Mouse (Mus musculus) MEL (cell line): Measurements from ENCODE around the gene Psrc1. TPM values are rescaled to one million over a fixed set of nuclear protein-coding genes. Genes with fewer than 3 reads are reported as not detected.

ENCODE experiments used
- DNase-seq: peaks from one replicate; pipeline ENCODE4 v3.0.0; 2011; ENCODE audit warnings: low read depth, low spot score
- H3K27ac ChIP-seq: 2 replicates; pipeline ENCODE4 v1.5.1; 2012; ENCODE audit warnings: low read depth, mild to moderate bottlenecking, control low read depth, low read length, moderate library complexity; ENCODE audit not compliant: control insufficient read depth
- H3K27me3 ChIP-seq, 2 experiments: fragments of 150-350 bp in 1 of 2; sonication (generic) in 1 of 2; 2 replicates each; pipeline ENCODE4 v1.6.1; 2012; ENCODE audit warnings: low read length in 2 of 2, mild to moderate bottlenecking in 2 of 2, improper control_type of control experiment in 1 of 2, moderate library complexity in 1 of 2; ENCODE audit not compliant: insufficient read depth in 2 of 2, control insufficient read depth in 1 of 2
- H3K36me3 ChIP-seq, 2 experiments: 2 replicates each; pipeline ENCODE4 v1.6.1; 2012 to 2014; ENCODE audit warnings: low read length in 2 of 2, improper control_type of control experiment in 1 of 2, inconsistent platforms in 1 of 2, mild to moderate bottlenecking in 1 of 2; ENCODE audit not compliant: insufficient read depth in 2 of 2, control insufficient read depth in 1 of 2
- H3K4me1 ChIP-seq, 2 experiments: fragments of 150-350 bp in 1 of 2; sonication (generic) in 1 of 2; 2 replicates each; pipeline ENCODE4 v1.6.1; 2012; ENCODE audit warnings: low read length in 2 of 2, improper control_type of control experiment in 1 of 2, mild to moderate bottlenecking in 1 of 2; ENCODE audit not compliant: insufficient read depth in 2 of 2, control insufficient read depth in 1 of 2
- H3K4me3 ChIP-seq, 2 experiments: fragments of 150-350 bp in 1 of 2; sonication (generic) in 1 of 2; 2 replicates each; pipeline ENCODE4 v1.5.1; 2012; ENCODE audit warnings: low read depth in 2 of 2, low read length in 2 of 2, mild to moderate bottlenecking in 2 of 2, moderate library complexity in 2 of 2, control low read depth in 1 of 2, improper control_type of control experiment in 1 of 2; ENCODE audit not compliant: control insufficient read depth in 1 of 2, insufficient read depth in 1 of 2
- H3K79me2 ChIP-seq: 2 replicates; pipeline ENCODE4 v1.6.1; 2012; ENCODE audit warnings: mild to moderate bottlenecking, low read length, moderate library complexity; ENCODE audit not compliant: control insufficient read depth, poor library complexity, insufficient read depth
- H3K9ac ChIP-seq: 2 replicates; pipeline ENCODE4 v1.6.1; 2012; ENCODE audit warnings: low read depth, mild to moderate bottlenecking, control low read depth, low read length, moderate library complexity; ENCODE audit not compliant: control insufficient read depth, poor library complexity, severe bottlenecking
- H3K9me3 ChIP-seq: fragments of 150-350 bp; sonication (generic); replicated peaks from 2 replicates; pipeline ENCODE4 v1.6.1; 2012; ENCODE audit warnings: mild to moderate bottlenecking, low read length, improper control_type of control experiment, moderate library complexity; ENCODE audit not compliant: insufficient read depth
- BHLHE40 ChIP-seq: IDR thresholded peaks from 2 replicates; pipeline ENCODE4 v1.6.1; 2012; ENCODE audit warnings: low read depth, mild to moderate bottlenecking, inconsistent platforms, low read length, improper control_type of control experiment, borderline replicate concordance
- CHD2 ChIP-seq: IDR thresholded peaks from 2 replicates; pipeline ENCODE4 v1.6.1; 2011; ENCODE audit warnings: low read length, improper control_type of control experiment
- E2F4 ChIP-seq: IDR thresholded peaks from 2 replicates; pipeline ENCODE4 v1.6.1; 2011; ENCODE audit warnings: low read depth, low read length, improper control_type of control experiment, borderline replicate concordance
- ETS1 ChIP-seq: IDR thresholded peaks from 2 replicates; pipeline ENCODE4 v1.6.1; 2012; ENCODE audit warnings: low read depth, mild to moderate bottlenecking, inconsistent platforms, low read length, improper control_type of control experiment, moderate library complexity
- GABPA ChIP-seq: IDR thresholded peaks from 2 replicates; pipeline ENCODE4 v1.6.1; 2012; ENCODE audit warnings: low read depth, mild to moderate bottlenecking, inconsistent platforms, low read length, improper control_type of control experiment, moderate library complexity
- GATA1 ChIP-seq: IDR thresholded peaks from 2 replicates; pipeline ENCODE4 v1.6.1; 2011; ENCODE audit warnings: low read depth, low read length, improper control_type of control experiment
- JUND ChIP-seq: IDR thresholded peaks from 2 replicates; pipeline ENCODE4 v1.6.1; 2011; ENCODE audit warnings: low read depth, mild to moderate bottlenecking, improper control_type of control experiment, low read length
- KAT2A ChIP-seq: conservative IDR thresholded peaks from 2 replicates; pipeline ENCODE4 v1.6.1; 2012; ENCODE audit warnings: low read depth, low read length, improper control_type of control experiment, inconsistent platforms
- MAFK ChIP-seq: IDR thresholded peaks from 2 replicates; pipeline ENCODE4 v1.6.1; 2011; ENCODE audit warnings: low read depth, mild to moderate bottlenecking, low read length, improper control_type of control experiment, borderline replicate concordance
- MAX ChIP-seq: IDR thresholded peaks from 2 replicates; pipeline ENCODE4 v1.6.1; 2011; ENCODE audit warnings: low read length, improper control_type of control experiment
- MEF2A ChIP-seq: IDR thresholded peaks from 2 replicates; pipeline ENCODE4 v1.6.1; 2014; ENCODE audit warnings: low read depth, mild to moderate bottlenecking, inconsistent platforms, low read length, improper control_type of control experiment; ENCODE audit not compliant: poor library complexity, insufficient replicate concordance, severe bottlenecking; ENCODE audit errors: extremely low read depth
- NELFE ChIP-seq: IDR thresholded peaks from 2 replicates; pipeline ENCODE4 v1.6.1; 2011; ENCODE audit warnings: low read depth, low read length, improper control_type of control experiment
- NRF1 ChIP-seq: IDR thresholded peaks from 2 replicates; pipeline ENCODE4 v1.6.1; 2014; ENCODE audit warnings: low read depth, mild to moderate bottlenecking, inconsistent platforms, low read length, improper control_type of control experiment, moderate library complexity; ENCODE audit not compliant: poor library complexity, insufficient read depth, severe bottlenecking
- POLR2AphosphoS2 ChIP-seq: IDR thresholded peaks from 2 replicates; pipeline ENCODE4 v1.6.1; 2011; ENCODE audit warnings: low read length, improper control_type of control experiment
- SIN3A ChIP-seq: IDR thresholded peaks from 2 replicates; pipeline ENCODE4 v1.6.1; 2012; ENCODE audit warnings: low read length, improper control_type of control experiment, inconsistent platforms
- TAL1 ChIP-seq: IDR thresholded peaks from 2 replicates; pipeline ENCODE4 v1.6.1; 2012; ENCODE audit warnings: mild to moderate bottlenecking, inconsistent platforms, low read length, moderate library complexity, mixed read lengths
- TCF12 ChIP-seq: IDR thresholded peaks from 2 replicates; pipeline ENCODE4 v1.6.1; 2014; ENCODE audit warnings: low read depth, mild to moderate bottlenecking, inconsistent platforms, low read length, improper control_type of control experiment, moderate library complexity
- UBTF ChIP-seq: IDR thresholded peaks from 2 replicates; pipeline ENCODE4 v1.6.1; 2012; ENCODE audit warnings: low read depth, mild to moderate bottlenecking, inconsistent platforms, low read length, improper control_type of control experiment, moderate library complexity, borderline replicate concordance; ENCODE audit not compliant: insufficient read depth
- USF1 ChIP-seq: IDR thresholded peaks from 2 replicates; pipeline ENCODE4 v1.6.1; 2014; ENCODE audit warnings: low read depth, mild to moderate bottlenecking, inconsistent platforms, low read length, improper control_type of control experiment, moderate library complexity
- ZNF384 ChIP-seq: IDR thresholded peaks from 2 replicates; pipeline ENCODE4 v1.6.1; 2012; ENCODE audit warnings: low read depth, mild to moderate bottlenecking, inconsistent platforms, low read length, improper control_type of control experiment
- polyA plus RNA-seq, 2 experiments: library from polyadenylated mRNA; stranded (reverse) in 1 of 2; unstranded in 1 of 2; fragments of >175 nt in 1 of 2; fragments of >200 nt in 1 of 2; gene quantifications; 2 replicates each; pipeline versions ENCODE4 v1.2.1 to v1.2.4; 2012; ENCODE audit warnings: low replicate concordance in 2 of 2, low read depth in 1 of 2; ENCODE audit not compliant: insufficient read length in 2 of 2, insufficient read depth in 1 of 2, missing spikeins in 1 of 2
- total RNA-seq: library from RNA; depleted of rRNA; stranded (reverse); fragments of 300-350 nt; gene quantifications from 2 replicates; pipeline ENCODE4 v1.2.3, GENCODE M21; 2012

Psrc1 gene
- total and polyA plus RNA-seq, 3 experiments: 14.6 to 37.3 TPM; not detected in 1

GRCm38 (mm10) chr3:108341040-108341439 is 42.6 kb upstream of the Psrc1 start:
- Histone ChIP-seq H3K9ac (no peak overlapping the region), H3K9me3 (no peaks in the 10 kb centered on the region), H3K4me3 (no peak overlapping the region), H3K4me1 (peaks cover 0 to 3% of the 10 kb centered on the region in 2 experiments; a peak in 1 of 4 replicates), H3K27me3 (no peaks in the 10 kb centered on the region), H3K36me3 (peaks cover 0 to 3% of the 10 kb centered on the region in 2 experiments; a peak in 2 of 4 replicates), H3K79me2 (no peaks in the 10 kb centered on the region), H3K27ac (no peak overlapping the region)
- TF ChIP-seq USF1 (no peak), UBTF (no peak), MAFK (no peak), GATA1 (no peak), BHLHE40 (no peak), POLR2AphosphoS2 (no peak), NRF1 (no peak)
- no peak for DNase-seq

- Histone ChIP-seq H3K36me3 (peaks cover 0 to 3% of the 10 kb centered on the region in 2 experiments; a peak in 2 of 4 replicates), H3K4me1 (peaks cover 0 to 3% of the 10 kb centered on the region in 2 experiments; a peak in 1 of 4 replicates), H3K79me2 (no peaks in the 10 kb centered on the region), H3K27ac (no peak overlapping the region), H3K9me3 (no peaks in the 10 kb centered on the region), H3K27me3 (no peaks in the 10 kb centered on the region), H3K9ac (no peak overlapping the region), H3K4me3 (no peak overlapping the region)
- TF ChIP-seq KAT2A: no peak
- no peak for TF ChIP-seq E2F4
- TF ChIP-seq MAFK: no peak
- TF ChIP-seq ETS1: no peak
- no peak for TF ChIP-seq GABPA
- TF ChIP-seq TAL1: no peak
- TF ChIP-seq CHD2: no peak
- TF ChIP-seq MEF2A: no peak
- TF ChIP-seq ZNF384: no peak
- no peak for TF ChIP-seq SIN3A
- no peak for TF ChIP-seq NELFE
- TF ChIP-seq JUND: no peak
- TF ChIP-seq MAX: no peak
- no peak for TF ChIP-seq TCF12
- DNase-seq: no peak
These were observed 41.5 kb upstream of the Psrc1 start for GRCm38 (mm10) chr3:108342185-108342584.
